Mouse (Mus musculus) ES-E14 (cell line): Measurements from ENCODE around the gene Cdh18. TPM values are rescaled to one million over a fixed set of nuclear protein-coding genes. Genes with fewer than 3 reads are reported as not detected.
A peak's percentile ranks its signal among the peaks of the same experiment; 100 is the strongest.

Experiments
- DNase-seq: peaks from one replicate; pipeline ENCODE4 v3.0.0-alpha.2; 2013; ENCODE audit warnings: low read depth, low spot score
- H3K27ac ChIP-seq: 2 replicates; pipeline ENCODE4 v1.5.1; 2012; ENCODE audit warnings: low read depth, mild to moderate bottlenecking, low read length, moderate library complexity, mixed read lengths; ENCODE audit not compliant: poor library complexity, insufficient read depth, severe bottlenecking
- H3K36me3 ChIP-seq: 2 replicates; pipeline ENCODE4 v1.6.1; 2012; ENCODE audit warnings: mild to moderate bottlenecking, low read length, moderate library complexity, mixed read lengths; ENCODE audit not compliant: control insufficient read depth, poor library complexity, insufficient read depth, severe bottlenecking
- H3K4me1 ChIP-seq, 2 experiments: fragments of 150-350 bp in 1 of 2; sonication (generic) in 1 of 2; 2 replicates each; pipeline ENCODE4 v1.6.1; 2012; ENCODE audit warnings: low read length in 2 of 2, mild to moderate bottlenecking in 1 of 2, mixed read lengths in 1 of 2; ENCODE audit not compliant: control insufficient read depth in 2 of 2, insufficient read depth in 2 of 2, poor library complexity in 1 of 2
- H3K4me3 ChIP-seq, 2 experiments: fragments of 150-350 bp in 1 of 2; sonication (generic) in 1 of 2; 2 replicates each; pipeline ENCODE4 v1.5.1; 2012; ENCODE audit warnings: low read length in 2 of 2, low read depth in 1 of 2, mild to moderate bottlenecking in 1 of 2, mixed read lengths in 1 of 2; ENCODE audit not compliant: insufficient read depth in 1 of 2, poor library complexity in 1 of 2, severe bottlenecking in 1 of 2
- H3K9ac ChIP-seq: 2 replicates; pipeline ENCODE4 v1.6.1; 2012; ENCODE audit warnings: low read depth, mild to moderate bottlenecking, low read length, mixed read lengths; ENCODE audit not compliant: poor library complexity, insufficient read depth, severe bottlenecking
- H3K9me3 ChIP-seq: fragments of 150-350 bp; sonication (generic); 2 replicates; pipeline ENCODE4 v1.6.1; 2012; ENCODE audit warnings: low read depth, mild to moderate bottlenecking, low read length; ENCODE audit not compliant: control insufficient read depth, insufficient read depth
- CHD2 ChIP-seq: IDR thresholded peaks from 2 replicates; pipeline ENCODE4 v1.6.1; 2014; ENCODE audit warnings: mild to moderate bottlenecking, low read depth, low read length, inconsistent platforms
- HCFC1 ChIP-seq: IDR thresholded peaks from 2 replicates; pipeline ENCODE4 v1.6.1; 2012; ENCODE audit warnings: low read length, inconsistent platforms, borderline replicate concordance; ENCODE audit not compliant: insufficient read depth
- MAFK ChIP-seq: IDR thresholded peaks from 2 replicates; pipeline ENCODE4 v1.6.1; 2014; ENCODE audit warnings: mild to moderate bottlenecking, low read depth, low read length, inconsistent platforms; ENCODE audit not compliant: insufficient read depth
- ZC3H11A ChIP-seq: IDR thresholded peaks from 2 replicates; pipeline ENCODE4 v1.6.1; 2012; ENCODE audit warnings: low read depth, mild to moderate bottlenecking, inconsistent platforms, low read length, borderline replicate concordance
- ZNF384 ChIP-seq: IDR thresholded peaks from 2 replicates; pipeline ENCODE4 v1.6.1; 2012; ENCODE audit warnings: low read depth, low read length, inconsistent platforms
- in situ Hi-C, 2 experiments: fragments of 600-800 bp; cut with MboI; formaldehyde crosslinking; loops; one replicate each; pipeline ENCODE4 v1.15.1; 2025; ENCODE audit warnings: low sequenced_read_pairs in 2 of 2, inconsistent platforms in 1 of 2; ENCODE audit not compliant: unreplicated experiment in 2 of 2
- total RNA-seq: library from RNA; depleted of rRNA; stranded (reverse); fragments of 300-350 nt; gene quantifications from 2 replicates; pipeline ENCODE4 v1.2.3, GENCODE M21; 2012; rRNA removed

The Cdh18 gene
- 0.26 and 0.54 TPM in 2 replicates for total RNA-seq

- no peaks in the 10 kb centered on the region for H3K36me3 ChIP-seq
- in situ Hi-C loops = no loop called here
- H3K9me3 ChIP-seq = no peaks in the 10 kb centered on the region
- H3K4me1 ChIP-seq = no peaks in the 10 kb centered on the region
- no peak within 1 kb of the TSS for H3K27ac ChIP-seq
- no peak within 1 kb of the TSS for H3K4me3 ChIP-seq
- TF ChIP-seq HCFC1 = no peak
- TF ChIP-seq ZC3H11A = no peak
- no peak for TF ChIP-seq MAFK
- no peak for TF ChIP-seq CHD2
- no peak for TF ChIP-seq ZNF384
- no peak for DNase-seq
- no peak within 1 kb of the TSS for H3K9ac ChIP-seq
Measured at GRCm38 (mm10) chr15:22548711-22549271, at the start of gene Cdh18. Gene Cdh18 (plus strand): TSS chr15:22549022.

- no peaks in the 10 kb centered on the region for H3K4me1 ChIP-seq
- TF ChIP-seq MAFK = no peak
- no peak for TF ChIP-seq ZC3H11A
- no peak for TF ChIP-seq ZNF384
- TF ChIP-seq HCFC1 = no peak
- no peak for TF ChIP-seq CHD2
- in situ Hi-C loops = no loop called here
- H3K27ac ChIP-seq = no peak overlapping the region
- no peaks in the 10 kb centered on the region for H3K9me3 ChIP-seq
- H3K9ac ChIP-seq = no peak overlapping the region
- no peak overlapping the region for H3K4me3 ChIP-seq
- DNase-seq = no peak
- no peaks in the 10 kb centered on the region for H3K36me3 ChIP-seq
Measured at GRCm38 (mm10) chr15:22511271-22511670, 37.6 kb upstream of the Cdh18 start.

GRCm38 (mm10) chr15:22535828-22536227 is 13.0 kb upstream of the Cdh18 start:
- Histone ChIP-seq H3K27ac (no peak overlapping the region), H3K9me3 (no peaks in the 10 kb centered on the region), H3K9ac (no peak overlapping the region), H3K36me3 (no peaks in the 10 kb centered on the region), H3K4me3 (no peak overlapping the region), H3K4me1 (no peaks in the 10 kb centered on the region)
- DNase-seq = no peak
- in situ Hi-C loops = no loop called here
- TF ChIP-seq ZNF384 (no peak), CHD2 (no peak), MAFK (no peak), ZC3H11A (no peak), HCFC1 (no peak)

- Histone ChIP-seq H3K9me3 (no peaks in the 10 kb centered on the region), H3K27ac (no peak overlapping the region), H3K9ac (no peak overlapping the region), H3K4me3 (no peak overlapping the region), H3K36me3 (no peaks in the 10 kb centered on the region), H3K4me1 (peaks cover 0 to 4% of the 10 kb centered on the region in 2 experiments; a peak in 1 of 4 replicates)
- no peak for TF ChIP-seq HCFC1
- no peak for TF ChIP-seq ZNF384
- TF ChIP-seq ZC3H11A = no peak
- TF ChIP-seq CHD2 = no peak
- TF ChIP-seq MAFK = no peak
- in situ Hi-C loops = no loop called here
- DNase-seq = peak; percentile 26
Measured at GRCm38 (mm10) chr15:22577974-22578616, 29.3 kb downstream of the Cdh18 start.

- TF ChIP-seq CHD2 (no peak), MAFK (no peak), ZNF384 (no peak), HCFC1 (no peak)
- H3K4me3 ChIP-seq = no peak overlapping the region; a peak in 1 of 4 replicates
- no peak overlapping the region for H3K27ac ChIP-seq
- DNase-seq = no peak
- H3K9me3 ChIP-seq = no peaks in the 10 kb centered on the region
- H3K9ac ChIP-seq = no peak overlapping the region; the same call in 1 of the 2 replicates
- peaks cover 0 to 4% of the 10 kb centered on the region in 2 experiments; a peak in 1 of 4 replicates for H3K4me1 ChIP-seq
- H3K36me3 ChIP-seq = no peaks in the 10 kb centered on the region
- in situ Hi-C loops = no loop called here
Measured at GRCm38 (mm10) chr15:22578617-22578990, 29.8 kb downstream of the Cdh18 start.
